Mouse (Mus musculus) neutrophil, adult 59 days (primary cell): ENCODE measurements around the gene Rreb1. TPM values are rescaled to one million over a fixed set of nuclear protein-coding genes. Genes with fewer than 3 reads are reported as not detected.

Source experiments
- total RNA-seq, 2 experiments: library from RNA; stranded (reverse); gene quantifications; 1 replicate in 1 of 2; 2 replicates in 1 of 2; pipeline ENCODE4 v1.2.4; 2023

Rreb1 gene
- total RNA-seq, result 10 to 100 TPM; 51.1 to 66.8 TPM

DNA sequence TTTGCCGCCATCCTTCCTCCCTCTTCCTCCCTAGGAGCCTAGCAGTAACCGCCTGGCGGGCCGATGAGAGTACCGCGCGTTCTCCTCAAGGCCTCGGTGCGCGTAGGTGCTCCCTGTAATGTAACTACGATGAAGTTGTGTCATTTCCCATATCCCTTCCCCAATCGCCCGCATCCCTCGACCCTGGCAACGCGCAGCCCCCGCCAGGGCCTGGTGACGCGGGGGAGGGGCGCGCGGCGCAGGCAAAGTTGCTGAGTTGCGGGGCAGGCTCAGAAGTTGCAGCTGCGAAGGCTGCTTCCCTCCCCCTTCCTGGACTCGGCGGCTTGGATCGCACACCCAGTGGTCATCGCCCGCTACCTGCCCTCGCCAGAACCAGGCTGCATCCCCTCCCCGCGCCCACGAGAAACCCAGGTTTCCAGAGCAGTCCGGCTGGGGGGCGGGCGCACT is at the start of gene Rreb1:
TSS of gene Rreb1 (plus strand) at position 254 of the 447 bp plus-strand sequence.

DNA sequence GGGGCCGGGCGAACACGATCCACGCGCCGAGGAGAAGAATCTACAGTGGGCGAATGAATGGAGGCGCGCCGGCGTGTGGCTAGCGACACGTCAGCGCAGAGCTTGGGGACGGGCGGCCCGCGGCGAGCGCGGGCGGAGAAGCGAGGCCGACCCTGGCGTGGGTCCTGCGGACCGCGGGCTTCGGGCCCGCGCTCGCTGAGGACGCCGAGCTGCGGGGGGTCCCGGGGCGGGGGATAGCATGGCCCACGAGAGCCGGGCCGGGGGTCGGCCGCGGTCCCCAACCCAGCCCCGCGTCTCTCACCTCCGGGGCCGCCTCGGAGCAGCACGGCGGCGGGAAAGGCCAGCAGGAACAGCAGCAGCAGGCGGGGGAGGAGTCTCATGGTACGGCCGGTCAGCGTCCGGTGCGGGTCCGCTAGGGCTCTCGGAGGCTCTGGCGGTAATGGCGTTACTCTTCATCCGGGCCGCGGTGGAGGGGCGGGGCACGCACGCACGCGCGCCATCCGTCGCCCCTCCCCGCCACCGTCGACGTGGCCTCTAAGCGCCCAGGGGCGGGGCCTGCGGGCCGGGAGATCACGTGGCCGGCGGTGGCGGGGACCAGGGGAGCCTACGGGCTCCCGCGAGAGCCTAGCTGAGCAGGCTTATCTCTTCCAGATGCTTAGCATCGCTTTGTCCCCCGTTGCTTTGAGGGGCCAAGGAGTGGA is 215.7 kb downstream of the Rreb1 start, which contains the start of gene Ssr1:
TSS of gene Ssr1 (minus strand) at position 514 of the 701 bp plus-strand sequence.

Other genes starting within 250 kb of the Rreb1 start
- gene Ssr1, start 215.8 kb downstream of the Rreb1 start, total RNA-seq, result 10 to 100 TPM; 67.0 to 78.7 TPM